Mouse (Mus musculus) bone marrow macrophage, adult 2 months (primary cell): ENCODE measurements around the gene Wars.

Source experiments
- CTCF ChIP-seq: IDR thresholded peaks from 2 replicates; pipeline ENCODE4 v1.5.1; 2012; ENCODE audit warnings: low read depth, mild to moderate bottlenecking, low read length, moderate library complexity
- POLR2A ChIP-seq: IDR thresholded peaks from 2 replicates; pipeline ENCODE4 v1.6.1; 2012; ENCODE audit warnings: mild to moderate bottlenecking, low read depth, low read length, borderline replicate concordance

DNA sequence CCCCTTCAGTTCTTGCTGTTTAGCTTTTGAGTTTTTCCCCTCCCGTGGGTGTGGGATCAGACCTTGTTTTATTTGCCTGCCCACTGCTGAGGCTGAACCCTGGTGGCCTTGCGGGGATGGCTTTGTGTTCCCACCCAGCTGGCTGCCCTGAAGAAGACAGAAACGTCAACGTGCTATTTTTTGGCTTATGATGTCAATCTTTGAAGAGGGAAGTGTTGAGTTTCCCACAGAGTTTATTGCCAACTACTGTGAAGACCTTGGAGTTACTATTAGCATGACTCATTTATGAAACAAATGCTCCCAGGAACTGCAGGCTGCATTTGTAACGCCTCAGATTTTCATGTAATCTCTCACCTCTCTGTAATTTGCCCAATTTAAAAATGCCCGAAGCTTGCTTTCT lies 42.9 kb upstream of the Wars start:
- no peak for TF ChIP-seq POLR2A
- TF ChIP-seq CTCF, result no peak
